Mouse (Mus musculus) B cell, adult 2 months (primary cell): ENCODE data around the gene Wnt1.
"Not testable (repeated sequence)": the region's sequence is repeated elsewhere in the genome, so short reads cannot be mapped to it uniquely, and the experiment has no call there.

ENCODE experiments used
- DNase-seq, 2 experiments: peaks; one replicate each; pipeline ENCODE4 v3.0.0; 2022

Wnt1 gene

DNA sequence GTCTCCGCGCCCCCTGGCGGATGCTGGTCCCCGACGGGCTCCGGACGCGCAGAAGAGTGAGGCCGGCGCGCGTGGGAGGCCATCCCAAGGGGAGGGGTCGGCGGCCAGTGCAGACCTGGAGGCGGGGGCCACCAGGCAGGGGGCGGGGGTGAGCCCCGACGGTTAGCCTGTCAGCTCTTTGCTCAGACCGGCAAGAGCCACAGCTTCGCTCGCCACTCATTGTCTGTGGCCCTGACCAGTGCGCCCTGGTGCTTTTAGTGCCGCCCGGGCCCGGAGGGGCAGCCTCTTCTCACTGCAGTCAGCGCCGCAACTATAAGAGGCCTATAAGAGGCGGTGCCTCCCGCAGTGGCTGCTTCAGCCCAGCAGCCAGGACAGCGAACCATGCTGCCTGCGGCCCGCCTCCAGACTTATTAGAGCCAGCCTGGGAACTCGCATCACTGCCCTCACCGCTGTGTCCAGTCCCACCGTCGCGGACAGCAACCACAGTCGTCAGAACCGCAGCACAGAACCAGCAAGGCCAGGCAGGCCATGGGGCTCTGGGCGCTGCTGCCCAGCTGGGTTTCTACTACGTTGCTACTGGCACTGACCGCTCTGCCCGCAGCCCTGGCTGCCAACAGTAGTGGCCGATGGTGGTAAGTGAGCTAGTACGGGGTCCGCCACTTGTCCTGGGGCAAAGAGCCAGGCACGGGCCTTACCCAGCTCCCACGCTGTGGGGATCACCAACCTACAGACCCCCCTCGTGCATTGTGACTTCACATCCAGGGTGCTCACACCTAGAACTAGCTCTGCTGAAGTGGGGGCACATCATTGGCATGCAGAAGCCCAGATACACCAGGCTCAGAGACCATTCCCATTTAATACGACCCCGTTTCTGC is at the start of gene Wnt1:
TSS of gene Wnt1 (plus strand) at position 197 of the 875 bp plus-strand sequence.
- peak; percentile 76 for DNase-seq

DNA sequence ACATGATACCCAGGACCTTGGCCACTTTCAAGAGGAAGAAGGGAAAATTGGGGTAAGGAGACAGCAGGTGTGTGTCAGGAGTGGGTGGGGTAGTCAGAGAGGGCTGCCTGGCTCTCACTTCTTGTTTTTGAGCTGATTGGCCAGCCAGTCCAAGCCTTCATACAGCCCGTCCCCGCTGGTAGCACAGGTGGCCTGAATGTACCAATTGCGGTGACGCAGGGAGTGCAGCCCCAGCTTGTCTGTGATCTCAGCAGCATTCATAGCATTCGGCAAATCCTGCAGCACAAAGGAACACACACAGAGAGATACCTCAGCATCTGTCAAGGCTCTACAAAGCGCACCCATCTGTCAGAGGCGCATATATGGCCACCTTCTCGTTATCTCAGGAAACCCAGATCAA is 49.4 kb upstream of the Wnt1 start:
- DNase-seq = no peak

DNA sequence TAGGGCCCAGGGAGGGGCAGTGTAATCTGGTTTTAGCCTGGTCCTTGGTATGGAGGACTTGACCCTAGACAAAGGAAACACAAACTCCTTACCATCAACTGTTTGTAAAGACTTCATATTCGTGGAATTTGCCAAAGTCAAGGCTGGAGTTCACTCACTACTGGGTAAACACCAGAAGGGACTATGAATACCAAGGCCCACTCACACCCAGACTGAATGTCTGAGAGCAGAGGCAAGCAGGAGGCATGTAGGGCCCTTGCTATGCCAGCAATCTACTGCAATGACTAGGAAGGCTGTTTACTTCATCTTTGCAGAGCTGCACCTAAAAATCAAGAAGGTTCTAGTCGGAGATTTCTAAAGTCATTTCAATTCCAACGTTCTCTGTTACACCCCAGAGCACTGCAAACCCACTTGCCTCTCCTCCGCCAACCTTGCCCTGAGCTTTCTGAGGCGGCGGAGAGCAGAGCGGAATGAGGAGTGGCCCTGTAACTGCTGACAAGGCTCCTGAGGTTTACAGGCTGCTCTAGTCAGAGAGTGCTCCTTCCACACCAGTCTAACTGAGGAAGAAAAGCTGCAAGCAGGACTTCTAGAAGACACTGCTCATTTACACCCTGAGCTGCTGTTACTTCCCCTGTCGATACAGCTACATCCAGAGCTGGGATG is 46.8 kb upstream of the Wnt1 start:
- DNase-seq = no peak

DNA sequence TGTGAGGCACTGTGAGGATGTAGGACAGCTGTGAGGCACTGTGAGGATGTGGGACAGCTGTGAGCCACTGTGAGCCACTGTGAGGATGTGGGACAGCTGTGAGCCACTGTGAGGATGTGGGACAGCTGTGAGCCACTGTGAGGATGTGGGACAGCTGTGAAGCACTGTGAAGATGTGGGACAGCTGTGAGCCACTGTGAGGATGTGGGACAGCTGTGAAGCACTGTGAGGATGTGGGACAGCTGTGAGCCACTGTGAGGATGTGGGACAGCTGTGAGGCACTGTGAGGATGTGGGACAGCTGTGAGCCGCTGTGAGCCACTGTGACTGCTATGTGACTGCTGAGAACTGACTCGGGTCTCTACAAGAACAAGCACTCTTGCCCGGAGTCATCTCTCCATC is 45.8 kb upstream of the Wnt1 start:
- DNase-seq = not testable (repeated sequence)

DNA sequence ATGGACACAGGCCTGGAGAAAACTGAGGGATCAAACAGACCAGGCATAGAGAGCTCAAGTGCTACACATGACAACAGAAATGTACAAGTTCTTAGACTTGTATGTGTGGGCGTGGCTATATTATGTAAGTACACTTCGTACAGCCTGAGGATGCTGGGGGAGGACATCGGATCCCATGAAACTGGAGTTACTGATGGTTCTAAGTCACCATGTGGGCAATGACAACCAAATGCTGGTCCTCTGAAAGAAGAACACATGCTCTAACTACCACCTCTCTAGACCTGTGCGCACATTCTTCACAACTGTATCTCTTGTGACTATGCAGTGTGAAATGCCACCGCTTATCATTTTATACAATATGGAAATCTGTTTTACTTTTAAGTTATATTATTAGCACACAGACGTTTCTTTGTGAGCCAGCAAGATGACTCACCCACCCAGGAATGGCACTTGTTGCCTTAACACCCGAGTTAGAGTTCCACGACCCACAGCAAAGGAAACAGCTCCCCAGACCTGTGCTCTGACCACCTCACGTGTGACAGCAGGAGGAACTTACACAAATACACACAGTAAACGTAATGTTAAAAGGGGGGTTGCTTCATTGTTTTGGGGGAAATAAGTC is 43.2 kb upstream of the Wnt1 start:
- no peak for DNase-seq

DNA sequence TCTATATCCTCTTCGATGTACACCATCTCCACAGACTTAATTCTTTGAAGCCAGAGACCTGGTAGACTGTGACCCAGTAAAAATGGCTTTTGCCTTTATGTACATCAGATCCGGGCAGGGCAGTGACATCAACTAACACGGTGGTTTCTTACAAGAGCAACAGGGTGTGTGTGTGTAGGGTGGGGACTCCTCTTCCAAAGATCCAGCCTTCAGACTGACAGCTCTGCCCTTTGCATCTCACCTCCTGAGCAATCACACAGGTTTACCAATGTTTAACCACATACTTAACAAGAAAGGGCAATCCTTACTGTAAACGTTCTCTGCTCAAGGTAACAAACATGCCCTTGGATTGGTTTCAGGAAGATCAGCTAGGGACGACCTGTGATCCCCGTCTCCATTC is 42.4 kb upstream of the Wnt1 start:
- no peak for DNase-seq

DNA sequence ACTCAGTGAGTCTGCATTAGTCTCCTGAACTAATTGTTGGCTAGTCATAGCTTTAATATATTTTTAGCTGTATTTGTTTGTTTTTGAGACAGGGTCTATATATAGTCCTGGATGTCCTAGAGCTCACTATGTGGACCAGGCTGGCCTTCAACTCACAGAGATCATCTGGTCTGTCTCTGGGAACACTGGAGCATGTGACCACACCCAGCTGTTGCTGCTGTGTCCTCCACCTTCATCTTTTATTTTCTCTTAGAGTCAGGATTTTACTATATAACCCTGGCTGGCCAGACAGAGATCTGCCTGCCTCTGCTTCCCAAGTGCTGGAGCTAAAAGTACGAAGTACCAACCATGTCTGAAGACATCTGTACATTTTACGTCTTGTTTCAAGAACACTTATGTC is 40.6 kb upstream of the Wnt1 start:
- DNase-seq = no peak

DNA sequence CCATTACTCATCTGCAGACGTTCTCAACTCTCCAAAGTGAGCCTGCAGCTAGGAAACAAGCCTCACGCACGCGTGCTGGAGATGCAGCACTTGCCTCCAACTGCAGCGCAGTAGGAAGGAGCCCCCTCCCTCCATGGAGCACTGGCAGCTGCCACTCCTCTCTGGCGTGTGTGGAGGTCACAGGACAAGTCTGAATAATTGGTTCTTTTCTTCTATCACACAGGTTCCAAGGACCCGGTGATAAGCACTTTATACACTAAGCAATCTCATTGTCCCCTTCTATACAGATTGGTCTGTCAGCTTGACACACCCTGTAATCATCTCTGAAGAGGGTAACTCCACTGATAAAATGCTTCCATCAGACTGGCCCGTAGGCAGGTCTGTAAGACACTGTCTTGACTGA is 36.6 kb upstream of the Wnt1 start:
- no peak for DNase-seq

DNA sequence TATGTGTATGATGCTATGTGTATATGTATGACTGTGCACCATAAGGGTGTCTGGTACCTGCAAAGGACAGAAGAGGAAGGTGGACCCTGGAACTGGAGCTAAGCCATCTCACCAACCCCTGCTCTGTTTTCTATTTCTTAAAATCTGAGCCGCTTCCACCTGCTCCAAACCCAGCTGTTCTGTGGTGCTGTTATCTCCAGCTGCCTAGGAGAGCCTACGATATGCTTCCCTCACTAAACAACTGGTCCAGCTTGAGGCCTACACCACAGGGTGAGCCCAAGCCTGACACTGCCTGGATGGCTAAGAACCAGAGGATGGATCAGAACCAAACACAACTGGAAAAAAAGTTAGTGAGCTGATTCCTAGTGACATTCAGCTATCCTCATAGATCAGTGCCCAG is 35.5 kb upstream of the Wnt1 start:
- no peak for DNase-seq

DNA sequence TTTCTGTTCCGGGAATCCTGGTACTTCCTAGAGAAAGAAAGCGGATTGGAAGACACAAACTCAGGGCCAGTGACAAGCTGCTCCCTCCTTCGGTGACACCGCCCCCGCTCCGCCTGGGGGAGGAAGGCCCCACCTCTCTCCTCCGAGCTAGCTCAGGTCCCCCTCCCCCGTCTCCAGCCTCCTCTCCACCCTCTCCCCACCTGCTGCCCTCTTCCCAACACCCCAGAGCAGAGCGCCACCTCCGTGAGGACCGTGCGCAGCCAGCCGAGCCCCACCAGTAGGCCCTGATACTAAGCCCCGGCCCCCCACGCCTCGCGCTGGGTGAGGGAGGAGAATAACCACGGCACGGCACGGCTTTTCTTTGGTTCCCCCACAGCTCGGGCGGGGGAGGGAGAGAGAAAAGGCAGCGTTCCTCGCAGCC is 27.4 kb upstream of the Wnt1 start:
- peak; percentile 56 to 57 for DNase-seq

DNA sequence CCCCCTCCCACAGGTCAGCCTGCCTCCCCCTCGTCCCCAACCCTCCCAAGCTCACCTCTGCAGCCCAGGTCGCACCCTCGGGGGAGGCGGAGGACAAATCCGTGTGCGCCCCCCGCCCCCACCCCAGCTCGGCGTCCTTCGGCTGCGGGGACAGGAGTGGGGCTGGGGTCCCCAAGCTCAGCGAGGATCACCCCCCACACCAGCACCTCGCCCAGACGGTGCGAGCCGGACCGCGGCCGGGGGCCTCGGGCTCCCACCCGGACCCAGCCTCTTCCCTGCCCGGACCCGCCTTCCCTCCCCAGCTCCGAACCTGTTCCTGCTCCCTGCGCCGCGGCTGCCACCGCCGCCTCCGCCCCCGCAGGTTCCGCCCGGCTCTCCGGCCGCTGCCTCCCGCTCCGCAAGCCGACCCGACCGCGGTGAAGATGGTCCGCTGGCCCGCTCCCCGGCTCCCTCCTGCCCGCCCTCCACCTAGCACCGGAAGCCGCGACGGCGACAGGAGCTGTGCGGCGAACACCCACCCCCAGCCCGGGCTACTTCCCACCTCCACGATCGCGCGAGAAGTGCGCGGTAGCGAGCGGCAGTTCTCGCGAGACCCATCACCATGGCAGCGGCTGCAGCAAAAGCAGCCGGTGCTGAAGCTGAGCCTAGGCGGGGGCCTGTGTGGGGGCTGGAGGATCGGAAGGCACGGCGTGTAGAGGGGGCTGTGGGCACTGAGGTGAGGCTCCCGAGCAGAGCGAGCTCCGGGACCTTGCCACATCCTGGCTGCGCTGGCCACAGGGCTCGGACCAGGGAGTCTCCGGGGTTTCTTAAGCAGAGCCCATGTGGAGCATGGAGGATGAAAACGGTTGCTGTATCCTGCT is 26.8 kb upstream of the Wnt1 start, which contains the start of gene Arf3:
TSS of gene Arf3 (minus strand) at position 545 of the 860 bp plus-strand sequence.
- DNase-seq = peak; percentile 96

DNA sequence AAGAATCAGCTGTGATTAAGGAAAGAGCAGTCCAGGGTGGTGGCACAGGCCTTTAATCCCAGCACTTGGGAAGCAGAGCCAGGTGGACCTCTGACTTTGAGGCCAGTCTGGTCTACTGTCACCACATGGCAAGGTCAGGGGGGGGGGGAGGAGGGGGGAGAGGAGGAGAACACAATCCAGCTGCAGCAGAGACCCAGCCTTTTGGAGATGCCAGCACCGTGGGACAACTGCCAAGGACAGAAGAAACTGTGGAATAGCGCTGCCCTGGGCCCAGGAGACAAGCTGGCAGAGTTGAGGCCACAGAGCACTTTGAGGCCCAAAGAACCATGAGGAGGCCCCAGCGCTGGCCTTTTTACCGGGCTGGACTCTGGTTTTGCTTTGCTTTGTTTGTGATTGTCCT is 23.7 kb upstream of the Wnt1 start:
- DNase-seq = no peak

DNA sequence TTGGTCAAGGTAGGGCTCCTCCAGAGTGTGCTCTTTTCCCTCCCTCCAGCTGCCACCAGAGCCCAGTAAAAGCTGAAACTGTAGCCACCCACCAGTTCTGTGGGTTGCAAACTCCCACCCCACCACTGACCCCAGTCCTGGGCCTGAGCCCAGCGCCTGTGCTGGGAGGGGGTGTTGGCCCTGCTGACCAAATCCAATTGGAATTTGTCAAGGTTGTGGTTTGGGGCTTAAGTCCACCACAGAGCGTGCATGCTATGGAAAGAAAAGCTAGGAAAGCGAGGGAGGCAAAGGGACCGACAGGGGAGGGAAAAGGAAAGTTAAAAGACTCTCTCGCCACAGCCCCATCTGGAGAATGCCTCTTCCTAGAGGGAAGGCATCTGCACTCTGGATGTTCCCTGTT is 21.4 kb upstream of the Wnt1 start:
- DNase-seq = no peak

DNA sequence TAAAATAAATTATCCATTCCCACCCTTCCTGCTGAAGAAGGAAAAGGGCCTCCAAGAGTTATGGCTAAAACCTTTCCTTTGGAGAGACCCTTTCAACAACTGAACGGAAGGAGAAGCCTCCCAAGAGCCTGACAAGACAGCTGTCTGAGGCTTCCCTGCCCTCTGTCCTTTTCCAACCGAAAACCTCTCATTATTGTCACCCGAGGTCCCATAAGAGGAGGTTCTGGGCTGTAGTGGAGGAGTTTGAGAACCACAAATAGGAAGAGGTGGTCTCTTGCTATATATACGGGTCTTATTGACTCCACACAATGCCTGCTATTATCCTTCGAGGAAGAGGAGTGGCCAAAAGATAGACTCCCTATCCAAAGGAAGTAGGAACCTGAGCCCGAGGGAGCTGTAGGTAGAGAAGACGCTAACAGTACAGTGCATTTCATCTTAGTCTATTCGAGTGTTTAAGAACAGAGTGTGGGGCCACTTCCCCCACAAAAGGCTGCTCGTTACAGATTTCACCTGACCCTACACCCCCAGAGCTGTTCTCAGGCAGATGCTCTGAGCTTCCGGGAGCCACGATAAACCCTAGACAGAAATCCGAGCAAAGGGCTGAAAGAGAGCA is 17.7 kb upstream of the Wnt1 start:
- no peak for DNase-seq

DNA sequence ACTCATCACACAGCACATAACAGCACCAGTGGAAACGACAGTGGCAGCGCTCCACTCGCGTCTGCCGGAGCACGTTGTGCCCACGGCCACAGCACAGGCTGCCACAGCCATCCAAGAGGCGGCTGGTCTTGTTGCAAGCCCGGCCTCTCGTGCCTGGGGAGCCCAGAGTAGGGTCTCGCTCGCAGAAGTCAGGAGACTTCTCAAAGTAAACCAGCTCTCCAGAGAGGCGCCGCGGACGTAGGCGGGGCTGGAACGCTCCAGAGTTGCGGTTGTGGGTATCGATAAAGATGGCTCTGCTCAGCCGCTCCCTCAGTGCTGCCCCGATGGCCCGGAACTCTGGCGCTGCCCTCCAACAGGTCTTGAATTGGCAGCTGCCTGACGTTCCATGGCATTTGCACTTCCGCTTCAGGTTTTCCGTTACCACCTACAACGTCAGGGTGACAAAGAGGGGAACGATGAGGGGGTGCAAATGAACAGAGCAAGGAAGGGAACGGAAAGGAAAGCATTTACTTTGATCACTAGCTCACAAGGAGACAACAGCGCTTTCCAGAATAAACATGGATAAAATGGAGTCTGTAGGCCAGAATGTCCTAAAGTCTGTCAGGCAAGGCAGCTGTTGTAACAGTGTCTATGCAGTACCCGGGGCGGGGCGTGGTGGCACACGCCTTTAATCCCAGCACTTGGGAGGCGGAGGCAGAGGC is 17.0 kb upstream of the Wnt1 start:
- peak; percentile 55 to 61 for DNase-seq

DNA sequence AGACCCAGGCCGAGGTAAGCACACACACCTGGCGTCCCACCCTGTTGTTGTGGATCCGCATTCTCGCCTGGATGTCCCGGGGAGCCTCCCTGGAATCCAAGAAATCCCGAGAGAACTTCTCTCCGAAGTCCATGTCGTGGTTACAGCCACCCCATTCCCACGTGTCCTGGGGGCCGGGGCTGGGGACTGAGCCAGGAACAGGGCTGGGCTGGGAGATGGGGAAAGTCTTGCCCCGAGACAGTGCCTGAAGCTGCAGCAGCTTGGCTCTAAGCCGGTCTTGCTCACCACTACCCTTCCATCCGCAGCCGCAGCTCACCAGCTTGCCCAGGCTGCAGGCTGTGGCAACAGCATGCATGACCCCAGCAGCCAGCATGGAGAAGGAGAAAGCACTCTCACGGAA is 15.6 kb upstream of the Wnt1 start:
- no peak for DNase-seq

DNA sequence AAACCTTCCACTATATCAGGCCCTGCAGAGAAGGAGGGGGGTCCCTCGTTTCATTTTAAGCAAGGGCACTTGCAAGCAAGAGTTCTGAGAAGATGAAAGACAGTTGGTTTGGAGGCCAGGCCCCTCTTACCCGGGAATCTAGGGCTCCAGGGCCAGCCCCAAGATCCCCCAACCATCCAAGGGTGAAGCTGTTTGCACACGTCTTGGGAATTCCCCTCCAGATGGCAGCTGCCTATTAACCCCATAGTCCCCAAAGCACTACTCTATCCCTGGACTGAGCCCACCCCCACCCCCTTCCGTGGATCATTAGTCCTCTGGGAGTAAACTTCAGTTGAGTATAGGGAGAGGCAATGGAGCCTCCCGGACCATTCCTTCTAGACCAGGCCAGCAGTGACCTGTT is 14.1 kb upstream of the Wnt1 start:
- DNase-seq = no peak

DNA sequence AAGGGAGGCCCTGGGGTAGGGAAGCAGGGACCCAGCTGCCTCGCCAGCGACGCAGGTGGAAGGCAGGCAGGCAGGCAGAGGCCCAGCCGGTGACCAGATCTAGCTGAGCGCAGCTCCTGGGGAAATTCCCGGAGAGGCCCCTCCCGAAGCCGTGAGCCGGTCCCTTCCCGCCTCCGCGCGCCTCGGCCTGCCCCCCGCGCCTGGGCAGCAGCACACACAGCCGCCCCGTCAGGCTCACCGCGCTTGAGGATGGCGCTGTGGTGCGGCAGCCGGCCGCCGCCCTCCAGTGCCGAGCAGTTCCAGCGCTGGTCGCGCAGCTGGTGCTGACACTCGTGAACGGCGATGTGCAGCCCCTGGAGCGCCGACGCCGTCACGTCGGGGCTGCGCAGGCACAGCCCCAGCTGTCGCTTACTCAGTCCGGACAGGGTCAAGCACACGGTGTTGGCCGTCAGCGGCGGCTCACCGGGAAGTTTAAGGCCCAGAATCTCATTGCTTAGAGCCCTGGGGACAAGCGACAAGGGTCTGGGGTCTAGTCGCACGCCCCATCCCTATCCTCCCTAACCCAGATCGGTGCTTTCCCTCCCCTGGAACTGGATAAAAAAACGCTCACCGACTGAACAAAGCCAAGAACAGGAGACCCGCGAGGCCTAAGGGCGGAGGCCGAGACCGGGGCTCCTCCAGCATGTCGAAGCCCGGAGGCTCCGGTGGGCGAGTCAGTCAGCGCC is 13.2 kb upstream of the Wnt1 start:
- DNase-seq = peak; percentile 51 to 57

DNA sequence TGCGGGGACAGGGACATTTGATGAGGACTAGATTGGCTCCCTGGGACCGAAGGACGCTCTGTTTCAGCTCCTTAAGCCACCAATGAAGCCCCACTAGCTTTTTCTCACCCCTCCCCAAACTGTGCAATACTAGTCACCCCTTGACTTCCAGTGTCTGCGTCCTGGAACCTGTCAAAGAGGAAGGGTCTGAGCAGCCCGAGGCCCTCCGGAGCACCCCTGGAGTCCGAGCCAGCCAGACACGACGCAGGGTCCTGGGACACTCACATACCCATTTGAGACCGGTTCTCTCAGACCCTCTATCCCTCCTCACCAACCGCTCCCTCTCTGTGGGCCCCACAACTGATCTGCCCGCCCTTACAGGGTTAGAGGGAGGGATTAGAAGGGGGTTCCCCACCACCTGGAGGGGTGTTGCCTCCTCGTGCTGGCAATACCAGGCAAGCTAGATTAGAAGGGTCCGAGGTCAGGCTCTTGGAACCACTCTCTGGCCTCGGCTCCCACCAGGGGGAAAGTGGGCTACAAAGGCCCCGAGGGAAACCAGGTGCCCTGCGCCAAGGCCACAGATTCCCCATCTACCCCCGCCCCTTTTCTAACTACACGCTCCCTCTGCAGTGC is 12.5 kb upstream of the Wnt1 start:
- peak; percentile 39 to 42 for DNase-seq

DNA sequence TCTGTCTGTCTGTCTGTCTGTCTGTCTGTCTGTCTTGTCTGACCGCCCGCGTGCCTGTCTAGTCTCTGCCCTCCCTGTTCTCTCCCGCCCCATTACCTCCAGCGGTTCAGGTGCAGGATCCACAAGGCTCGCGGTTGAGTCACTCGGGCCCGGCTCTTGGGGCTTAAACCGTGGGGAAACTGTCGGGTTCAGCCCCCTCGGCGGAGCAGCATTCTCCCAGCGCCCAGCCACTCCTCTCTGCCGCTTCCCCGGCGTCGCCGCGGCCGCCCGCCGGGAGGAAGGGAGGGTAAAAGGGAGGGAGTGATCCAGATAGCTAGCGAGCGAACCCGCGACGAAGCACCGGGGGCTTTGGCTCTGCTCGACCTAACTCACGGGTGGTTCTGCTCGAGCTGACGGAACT is 11.9 kb upstream of the Wnt1 start, which contains the start of gene Wnt10b:
TSS of gene Wnt10b (minus strand) at position 389 of the 400 bp plus-strand sequence.
- DNase-seq = peak in 1 of 2 experiments; percentile 45
